9 mouse cellular contexts compared by ENCODE assay signal in genomic region chr7:98879176-98879575, GRCm38 (mm10). TPM values are rescaled to one million over a fixed set of nuclear protein-coding genes. Genes with fewer than 3 reads are reported as not detected.
"Had no signal": no experiment of that assay in that cellular context is flagged by ENCODE, and none has a peak within 500 bp of the region (broad histone marks: within the 10 kb centered on the region; RNA-seq: fewer than 3 reads in every experiment).

No protein-coding gene starts in this region.

- DNase-seq: kidney, postnatal 14 days; lung, adult 2 months; lung, postnatal 36 days; midbrain, embryonic 14.5 days; right cerebral cortex, adult 18-20 months; right cerebral cortex, postnatal 25 days; thymus, postnatal 14 days had no signal

- ATAC-seq: lung, postnatal 0 days had no signal

RNA-seq across cellular contexts. Expression of gene Wnt11, which starts 44.3 kb away (rescaled TPM):
- total RNA-seq: megakaryocyte progenitor cell, adult 5-6 weeks had no signal
